Mouse (Mus musculus) liver, embryonic 14.5 days (tissue): ENCODE measurements around the gene Frem2. TPM values are rescaled to one million over a fixed set of nuclear protein-coding genes. Genes with fewer than 3 reads are reported as not detected.

Experiments
- ATAC-seq: fragments of 200-750 bp; cut with Nextera tagmentation; 2 replicates; pipeline ENCODE4 v1.8.0; 2017; ENCODE audit warnings: moderate number of reproducible peaks, mild to moderate bottlenecking, moderate library complexity; ENCODE audit not compliant: insufficient read depth
- DNase-seq, 3 experiments: peaks; one replicate each; pipeline ENCODE4 v3.0.0-alpha.2; 2012 to 2013; ENCODE audit warnings: low read depth in 3 of 3, low spot score in 3 of 3
- H3K27ac ChIP-seq: fragments of 300-500 bp; sonication (generic); 2 replicates; pipeline ENCODE4 v1.5.1; 2014; ENCODE audit warnings: moderate library complexity, mild to moderate bottlenecking, control low read depth, inconsistent platforms
- H3K27me3 ChIP-seq: fragments of 300-500 bp; sonication (generic); 2 replicates; pipeline ENCODE4 v1.6.1; 2014; ENCODE audit warnings: mild to moderate bottlenecking, low read length, moderate library complexity; ENCODE audit not compliant: control insufficient read depth, insufficient read depth
- H3K36me3 ChIP-seq: fragments of 300-500 bp; sonication (generic); replicated peaks from 2 replicates; pipeline ENCODE4 v1.6.1; 2014; ENCODE audit warnings: low read depth; ENCODE audit not compliant: control insufficient read depth, insufficient read depth
- H3K4me1 ChIP-seq, 2 experiments: fragments of 200-500 bp in 1 of 2; fragments of 300-500 bp in 1 of 2; sonication (generic) in 1 of 2; replicated peaks; 2 replicates each; pipeline ENCODE4 v1.6.1; 2012 to 2014; ENCODE audit warnings: antibody characterized with exemption in 1 of 2, inconsistent platforms in 1 of 2, low read length in 1 of 2; ENCODE audit not compliant: control insufficient read depth in 2 of 2, insufficient read depth in 2 of 2
- H3K4me2 ChIP-seq: fragments of 300-500 bp; sonication (generic); 2 replicates; pipeline ENCODE4 v1.6.1; 2014; ENCODE audit warnings: low read depth, mild to moderate bottlenecking, control low read depth, moderate library complexity
- H3K4me3 ChIP-seq, 2 experiments: fragments of 200-500 bp in 1 of 2; fragments of 300-500 bp in 1 of 2; sonication (generic) in 1 of 2; 2 replicates each; pipeline ENCODE4 v1.5.1; 2012 to 2014; ENCODE audit warnings: low read depth in 2 of 2, low read length in 2 of 2, mild to moderate bottlenecking in 2 of 2, control low read depth in 1 of 2, inconsistent platforms in 1 of 2, moderate library complexity in 1 of 2; ENCODE audit not compliant: insufficient read depth in 1 of 2
- H3K9ac ChIP-seq: fragments of 300-500 bp; sonication (generic); replicated peaks from 2 replicates; pipeline ENCODE4 v1.6.1; 2014; ENCODE audit warnings: mild to moderate bottlenecking, control low read depth, moderate library complexity
- H3K9me3 ChIP-seq: fragments of 300-500 bp; sonication (generic); 2 replicates; pipeline ENCODE4 v1.6.1; 2016; ENCODE audit warnings: low read length, mixed read lengths; ENCODE audit not compliant: control insufficient read depth
- CTCF ChIP-seq: IDR thresholded peaks from 2 replicates; pipeline ENCODE4 v1.5.1; 2016; ENCODE audit warnings: antibody characterized with exemption, low read depth, control low read depth
- EP300 ChIP-seq: IDR thresholded peaks from 2 replicates; pipeline ENCODE4 v1.6.1; 2016; ENCODE audit warnings: antibody characterized with exemption, low read depth
- WGBS: fragments of 180-500 bp; shearing (Covaris S2); extraction: QIAGEN DNeasy Blood & Tissue Kit; methylation state at CpG from one replicate; pipeline ENCODE4 v1.1.7; 2014; ENCODE audit not compliant: insufficient replicate concordance; 5-methylcytosine and 5-hydroxymethylcytosine counted together
- polyA plus RNA-seq, 2 experiments: library from polyadenylated mRNA; depleted of rRNA in 1 of 2; stranded (reverse) in 1 of 2; unstranded in 1 of 2; fragments of >200 nt; fragmentation: Nextera tagmentation in 1 of 2; extraction: Ambion mirVana in 1 of 2; gene quantifications; 2 replicates each; pipeline versions ENCODE4 v1.2.1 to v1.2.3; 2012 to 2014

Frem2 gene
- polyA plus RNA-seq, 2 experiments = 0.19 to 0.71 TPM

DNA sequence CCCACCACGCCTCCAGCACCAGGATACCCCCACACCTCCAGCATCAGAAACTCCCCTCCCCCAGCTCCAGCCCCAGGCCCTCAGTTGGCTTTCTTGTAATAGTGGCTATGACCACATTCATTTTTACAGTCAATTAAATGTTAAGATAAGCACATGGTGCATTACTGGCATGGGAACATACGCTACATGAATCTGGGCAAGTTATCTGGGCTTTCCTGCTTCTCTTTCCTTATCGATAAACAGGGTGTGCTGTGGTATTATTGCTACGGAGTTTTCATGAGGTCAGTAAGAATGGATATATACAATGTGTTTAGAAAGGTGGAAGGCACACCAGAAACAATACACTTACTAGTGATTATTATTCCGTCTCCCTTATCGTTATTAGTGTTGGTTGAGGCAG lies 125.1 kb downstream of the Frem2 start:
- no peak overlapping the region for H3K27ac ChIP-seq
- no peaks in the 10 kb centered on the region for H3K4me1 ChIP-seq
- H3K9me3 ChIP-seq = no peaks in the 10 kb centered on the region
- ATAC-seq (no peak), DNase-seq (no peak)
- H3K36me3 ChIP-seq = no peaks in the 10 kb centered on the region
- H3K4me3 ChIP-seq = no peak overlapping the region
- H3K4me2 ChIP-seq = no peak overlapping the region
- no peaks in the 10 kb centered on the region for H3K27me3 ChIP-seq
- WGBS = 46% methylated on average over 6 of the region's 6 CpGs
- TF ChIP-seq EP300 = no peak
- no peak for TF ChIP-seq CTCF
- H3K9ac ChIP-seq = no peak overlapping the region

DNA sequence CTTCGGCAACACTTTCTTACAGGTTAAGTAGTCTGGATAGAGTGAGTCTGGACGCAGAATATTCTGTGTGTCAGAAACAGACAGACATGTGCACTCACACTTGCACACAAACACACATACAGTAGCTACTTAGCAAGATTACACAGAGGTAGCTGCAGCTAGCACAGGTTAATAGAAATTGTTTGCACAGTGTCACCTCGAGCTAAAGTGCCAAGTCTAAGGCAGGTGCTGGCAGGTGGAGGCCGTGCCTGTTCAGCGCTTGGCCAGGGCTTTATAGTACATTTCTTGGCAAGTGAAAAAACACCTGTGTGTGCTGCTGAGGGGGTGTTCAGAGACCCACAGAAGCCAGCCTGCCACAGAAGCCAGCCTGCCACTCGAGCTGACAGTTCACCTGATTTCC lies 126.8 kb downstream of the Frem2 start:
- H3K9me3 ChIP-seq = no peaks in the 10 kb centered on the region
- no peak overlapping the region for H3K4me2 ChIP-seq
- ATAC-seq (no peak), DNase-seq (no peak)
- 59% methylated on average over 6 of the region's 6 CpGs for WGBS
- H3K27ac ChIP-seq = no peak overlapping the region
- no peaks in the 10 kb centered on the region for H3K36me3 ChIP-seq
- no peaks in the 10 kb centered on the region for H3K27me3 ChIP-seq
- no peak overlapping the region for H3K9ac ChIP-seq
- no peaks in the 10 kb centered on the region for H3K4me1 ChIP-seq
- no peak for TF ChIP-seq CTCF
- TF ChIP-seq EP300 = no peak
- H3K4me3 ChIP-seq = no peak overlapping the region

DNA sequence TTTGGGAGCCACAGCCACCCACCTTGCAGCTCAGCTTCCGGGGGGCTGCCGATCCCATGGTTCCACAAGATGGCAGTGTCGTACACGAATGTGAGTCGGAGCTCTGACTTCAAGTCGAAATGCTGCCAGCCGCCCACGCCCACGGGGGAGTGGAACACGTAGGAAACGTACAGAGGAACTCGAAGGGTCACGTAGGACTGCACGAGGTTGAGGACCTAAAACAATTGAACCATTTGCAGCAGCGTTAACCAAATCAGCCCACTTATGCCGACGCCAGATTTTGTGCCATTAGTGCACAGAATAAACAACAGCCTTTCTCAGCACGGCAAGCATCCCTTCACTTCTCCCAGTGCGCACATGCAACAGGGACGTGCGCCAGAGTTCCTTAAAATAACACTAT lies 131.4 kb downstream of the Frem2 start:
- DNase-seq = peak in 1 of 3 experiments; percentile 9
- H3K9me3 ChIP-seq = no peaks in the 10 kb centered on the region
- H3K4me1 ChIP-seq = no peaks in the 10 kb centered on the region
- H3K4me2 ChIP-seq = peak overlapping the region; percentile 16; the same call in 1 of the 2 replicates
- H3K27ac ChIP-seq = no peak overlapping the region
- WGBS = 10% methylated on average over 21 of the region's 21 CpGs
- TF ChIP-seq CTCF (peak; percentile 68), EP300 (no peak)
- ATAC-seq = no peak
- H3K4me3 ChIP-seq = peak overlapping the region in 1 of 2 experiments; percentile 27; a peak in 1 of 4 replicates
- H3K36me3 ChIP-seq = no peaks in the 10 kb centered on the region
- no peaks in the 10 kb centered on the region for H3K27me3 ChIP-seq
- H3K9ac ChIP-seq = no peak overlapping the region

DNA sequence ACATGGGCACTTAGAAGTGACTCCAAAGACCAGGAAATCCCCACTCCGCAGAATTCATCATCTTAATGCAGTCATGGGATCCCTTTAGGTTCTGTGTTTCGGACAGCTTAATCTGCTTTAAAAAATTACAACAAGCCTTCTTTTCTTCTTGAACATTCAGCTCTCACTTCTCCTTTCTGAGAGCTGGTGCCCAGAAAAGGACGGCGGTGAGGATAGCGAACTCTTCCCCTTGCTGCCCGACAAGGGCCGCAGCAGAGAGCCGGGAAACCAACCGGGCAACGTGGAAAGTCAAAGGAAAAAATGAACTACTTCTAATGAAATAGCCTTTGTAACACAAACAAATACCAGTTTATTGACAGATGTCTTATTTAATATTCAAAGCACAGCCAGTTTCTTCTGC lies 134.4 kb downstream of the Frem2 start:
- TF ChIP-seq CTCF (no peak), EP300 (no peak)
- DNase-seq = no peak
- Histone ChIP-seq H3K36me3 (no peaks in the 10 kb centered on the region), H3K27me3 (no peaks in the 10 kb centered on the region), H3K4me1 (peaks cover 0 to 2% of the 10 kb centered on the region in 2 experiments; a peak in 1 of 4 replicates), H3K4me2 (no peak overlapping the region), H3K27ac (no peak overlapping the region), H3K9me3 (no peaks in the 10 kb centered on the region), H3K9ac (no peak overlapping the region), H3K4me3 (no peak overlapping the region)
- 68% methylated on average over 10 of the region's 10 CpGs for WGBS
- no peak for ATAC-seq

DNA sequence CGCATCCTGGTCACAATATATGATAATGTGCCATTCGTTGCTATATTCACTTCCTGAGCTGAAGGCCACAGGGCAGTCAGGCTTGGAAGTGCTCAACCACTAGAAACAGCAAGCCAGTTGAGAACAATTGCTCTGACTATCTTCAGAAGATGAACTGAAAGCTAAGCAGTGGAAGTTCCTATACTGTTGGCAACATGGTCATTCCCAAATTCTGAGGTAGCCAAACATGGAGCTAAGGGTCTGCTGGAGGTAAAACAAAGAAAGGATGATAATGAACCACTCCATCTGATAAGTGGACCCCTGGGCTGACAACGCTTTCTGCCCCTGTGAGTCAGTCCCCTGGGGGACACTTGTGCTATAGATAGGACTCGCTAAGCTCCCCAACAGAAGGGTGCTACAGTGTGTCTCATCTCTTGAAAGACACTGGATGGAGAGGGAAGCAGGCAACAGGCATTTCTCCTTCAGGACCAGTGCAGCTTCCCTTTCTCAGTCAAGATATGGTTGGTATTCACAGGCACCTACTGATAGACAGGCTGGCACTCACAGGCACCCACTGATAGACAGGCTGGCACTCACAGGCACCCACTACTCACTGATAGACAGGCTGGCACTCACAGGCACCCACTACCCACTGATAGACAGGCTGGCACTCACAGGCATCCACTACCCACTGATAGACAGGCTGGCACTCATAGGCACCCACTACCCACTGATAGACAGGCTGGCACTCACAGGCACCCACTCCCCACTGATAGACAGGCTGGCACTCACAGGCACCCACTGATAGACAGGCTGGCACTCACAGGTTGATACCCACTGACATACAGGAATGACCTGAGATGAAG lies 142.7 kb downstream of the Frem2 start:
- WGBS = 39% methylated on average over 4 of the region's 4 CpGs
- Histone ChIP-seq H3K27ac (no peak overlapping the region), H3K36me3 (no peaks in the 10 kb centered on the region), H3K4me3 (no peak overlapping the region), H3K9me3 (no peaks in the 10 kb centered on the region), H3K27me3 (no peaks in the 10 kb centered on the region), H3K9ac (no peak overlapping the region), H3K4me1 (peaks cover 0 to 11% of the 10 kb centered on the region in 2 experiments; a peak in 2 of 4 replicates), H3K4me2 (no peak overlapping the region)
- ATAC-seq (no peak), DNase-seq (no peak)
- TF ChIP-seq EP300 = no peak
- no peak for TF ChIP-seq CTCF
